Mouse (Mus musculus): ENCODE results near the gene Ptprn2.

- no peak for TF ChIP-seq CTCF (conservative IDR thresholded peaks at IDR 0.05 in 1 of 2, IDR thresholded peaks at IDR 0.05 in 1 of 2; ENCODE audit: low read depth in 2 of 2, low read length in 2 of 2)
- TF ChIP-seq MAX (IDR thresholded peaks at IDR 0.05; ENCODE audit: low read length) = no peak
Measured at GRCm38 (mm10) chr12:117162180-117162579, 676.7 kb downstream of the Ptprn2 start.
